Comparison of ENCODE assay signal across 8 mouse cellular contexts in genomic region chr11:22286371-22286872, GRCm38 (mm10). TPM values are rescaled to one million over a fixed set of nuclear protein-coding genes. Genes with fewer than 3 reads are reported as not detected.
DNase-seq lines count a peak whose midpoint lies in the region; ATAC-seq and TF ChIP-seq lines count a peak whose summit lies in the region.

No protein-coding gene starts in this region.

- no peaks in the 10 kb centered on the region for H3K27me3 ChIP-seq in forebrain, embryonic 14.5 days (replicated peaks; ENCODE audit: control insufficient read depth, insufficient read depth, low read length)
- H3K27me3 ChIP-seq in hindbrain, embryonic 11.5 days (ENCODE audit: control insufficient read depth, insufficient read depth, low read length): no peaks in the 10 kb centered on the region

- no peak for TF ChIP-seq POLR2A in bone marrow, adult 2 months (IDR thresholded peaks at IDR 0.05; ENCODE audit: borderline replicate concordance, control insufficient read depth, low read depth, low read length)

- H3K4me1 ChIP-seq in bone marrow, adult 2 months (ENCODE audit: control insufficient read depth, insufficient read depth, low read length): peaks cover 2% of the 10 kb centered on the region; the same call in 1 of the 2 replicates
- peaks cover 18% of the 10 kb centered on the region for H3K4me1 ChIP-seq in forebrain, embryonic 14.5 days (ENCODE audit: control insufficient read depth, insufficient read depth, low read length)
- no peaks in the 10 kb centered on the region for H3K4me1 ChIP-seq in hindbrain, embryonic 11.5 days (replicated peaks; ENCODE audit: control insufficient read depth, insufficient read depth, low read length)

- peak overlapping the region; percentile 85 for H3K9ac ChIP-seq in forebrain, embryonic 14.5 days (ENCODE audit: low read length)
- peak overlapping the region; percentile 88 for H3K9ac ChIP-seq in hindbrain, embryonic 11.5 days (ENCODE audit: low read depth, low read length)

- TF ChIP-seq CTCF in bone marrow, adult 2 months (IDR thresholded peaks at IDR 0.05; ENCODE audit: control insufficient read depth, insufficient read depth, low read length): no peak

- DNase-seq in ovary, adult 18-20 months (ENCODE audit: low spot score): peak; percentile 22
- no peak for DNase-seq in ovary, postnatal 36 days (ENCODE audit: low spot score)
- peak; percentile 59 for DNase-seq in forebrain, embryonic 14.5 days (ENCODE audit: low spot score)
- DNase-seq in hindbrain, embryonic 11.5 days (ENCODE audit: low spot score): peak; percentile 76
- peak; percentile 14 to 35 for DNase-seq in left cerebral cortex, postnatal 25 days (ENCODE audit: low spot score in 2 of 2)
- DNase-seq in c-Kit-positive CD71-positive TER-119-positive erythroid progenitor cells, embryonic 14.5 days (ENCODE audit: low spot score): no peak

- intact Hi-C loops in left cerebral cortex, postnatal 25 days (cut with DNase I): loop anchor here (2.0 to 10.0 kb wide), 4 partner anchors 66 to 688 kb away; partner anchors contain the start of genes Tmem17 and Zrsr1

- WGBS in bone marrow, adult 2 months: 2% methylated on average over 39 of the region's 39 CpGs
- 1% methylated on average over 30 of the region's 39 CpGs for WGBS in forebrain, embryonic 14.5 days
- under 1% methylated on average over 34 of the region's 39 CpGs for WGBS in hindbrain, embryonic 11.5 days

- peak overlapping the region; percentile 65 for H3K4me2 ChIP-seq in forebrain, embryonic 14.5 days (ENCODE audit: low read length)
- peak overlapping the region; percentile 70 for H3K4me2 ChIP-seq in hindbrain, embryonic 11.5 days (replicated peaks; ENCODE audit: low read depth, low read length)

- no peak overlapping the region; the same call in 1 of the 2 replicates for H3K27ac ChIP-seq in bone marrow, adult 2 months (ENCODE audit: control insufficient read depth, insufficient read depth, low read depth, low read length, poor library complexity)
- H3K27ac ChIP-seq in forebrain, embryonic 14.5 days (ENCODE audit: low read depth, low read length): peak overlapping the region; percentile 88
- peak overlapping the region; percentile 93 for H3K27ac ChIP-seq in hindbrain, embryonic 11.5 days (ENCODE audit: low read depth, low read length)

- peak; percentile 80 for ATAC-seq in forebrain, embryonic 14.5 days
- ATAC-seq in hindbrain, embryonic 11.5 days (ENCODE audit: low FRiP score): peak; percentile 85
- peak; percentile 10 for ATAC-seq in megakaryocyte progenitor cell, adult 5-6 weeks (replicated peaks; ENCODE audit: poor library complexity)

- peak overlapping the region; percentile 56 for H3K4me3 ChIP-seq in bone marrow, adult 2 months (replicated peaks; ENCODE audit: control insufficient read depth, low read depth, low read length)
- H3K4me3 ChIP-seq in forebrain, embryonic 14.5 days (ENCODE audit: low read depth, low read length): peak overlapping the region; percentile 72
- peak overlapping the region; percentile 79 for H3K4me3 ChIP-seq in hindbrain, embryonic 11.5 days (ENCODE audit: low read depth, low read length)

- no peaks in the 10 kb centered on the region for H3K9me3 ChIP-seq in forebrain, embryonic 14.5 days (replicated peaks; ENCODE audit: control insufficient read depth, low read length)
- no peaks in the 10 kb centered on the region for H3K9me3 ChIP-seq in hindbrain, embryonic 11.5 days (ENCODE audit: control insufficient read depth, low read length)

- peaks cover 4% of the 10 kb centered on the region; the same call in 1 of the 2 replicates for H3K36me3 ChIP-seq in forebrain, embryonic 14.5 days (ENCODE audit: control insufficient read depth, insufficient read depth, low read length)
- H3K36me3 ChIP-seq in hindbrain, embryonic 11.5 days (ENCODE audit: control insufficient read depth, insufficient read depth, low read length): no peaks in the 10 kb centered on the region

RNA-seq across cellular contexts. Expression of gene Ehbp1, which starts 55.7 kb away (rescaled TPM):
- polyA plus RNA-seq in bone marrow, adult 2 months (2011; ENCODE audit: insufficient read depth, insufficient read length, low replicate concordance, missing spikeins): 2.1 and 2.8 TPM in 2 replicates
- polyA plus RNA-seq in forebrain, embryonic 14.5 days (2014; fragmentation: Nextera tagmentation; extraction: Ambion mirVana): 17.1 and 20.4 TPM in 2 replicates
- 15.0 and 24.8 TPM in 2 replicates for polyA plus RNA-seq in hindbrain, embryonic 11.5 days (2014; fragmentation: Nextera tagmentation; extraction: Ambion mirVana)
- 10 to 100 TPM; 52.6 to 57.5 TPM for total RNA-seq in left cerebral cortex, postnatal 25 days (2021)
- 3.4 and 6.8 TPM in 2 replicates for total RNA-seq in megakaryocyte progenitor cell, adult 5-6 weeks (2015)
- total RNA-seq in megakaryocyte progenitor cell, adult 5-6 weeks (2017): 2.2 and 3.0 TPM in 2 replicates

Comparison
In these comparisons a context has a peak if more than half of its experiments do, and no peak if none do; other contexts are left out.
1. DNase-seq: peak in ovary, adult 18-20 months (single experiment), forebrain, embryonic 14.5 days (single experiment), hindbrain, embryonic 11.5 days (single experiment) and left cerebral cortex, postnatal 25 days (2 of 2); none in ovary, postnatal 36 days (single experiment) and c-Kit-positive CD71-positive TER-119-positive erythroid progenitor cells, embryonic 14.5 days (single experiment).
2. ATAC-seq: peak in every context shown above with its lines; median percentile 85 in hindbrain, embryonic 11.5 days; 80 in forebrain, embryonic 14.5 days; 10 in megakaryocyte progenitor cell, adult 5-6 weeks.
3. Peak in every context shown above with its lines, with median percentiles within 50 percentile points of each other: H3K4me3 ChIP-seq.